Comparison of ENCODE assay signal across 12 mouse cellular contexts in genomic region chr2:144299749-144300669, GRCm38 (mm10). TPM values are rescaled to one million over a fixed set of nuclear protein-coding genes. Genes with fewer than 3 reads are reported as not detected.
A peak's percentile ranks its signal among the peaks of the same experiment; 100 is the strongest.
DNase-seq lines count a peak whose midpoint lies in the region; TF ChIP-seq lines count a peak whose summit lies in the region.
"Had no signal": no experiment of that assay in that cellular context is flagged by ENCODE, and none has a peak within 500 bp of the region (broad histone marks: within the 10 kb centered on the region; RNA-seq: fewer than 3 reads in every experiment).

No protein-coding gene starts in this region.

- peak; percentile 19 for DNase-seq in kidney, adult 9 months
- no peak for DNase-seq in kidney, postnatal 25 days
- DNase-seq in CD4-positive helper T cell, adult 2 months (ENCODE audit: low read depth, low spot score), result peak; percentile 47
- peak; percentile 28 for DNase-seq in lung, postnatal 14 days
- no peak for DNase-seq in c-Kit-positive CD71-positive TER-119-positive erythroid progenitor cells, embryonic 14.5 days (ENCODE audit: low spot score)
- DNase-seq in right cerebral cortex, postnatal 36 days (ENCODE audit: low spot score in 2 of 2), result no peak
- DNase-seq in gastrocnemius, postnatal 10 days, result no peak
- DNase-seq: cerebellum, adult 11 months; heart, postnatal 36 days had no signal

- peaks cover 26% of the 10 kb centered on the region for H3K4me1 ChIP-seq in bone marrow macrophage, adult 2 months (ENCODE audit: control insufficient read depth, insufficient read depth, low read length)
- H3K4me1 ChIP-seq: limb, embryonic 12.5 days had no signal

- no peak for TF ChIP-seq POLR2A in bone marrow macrophage, adult 2 months (IDR thresholded peaks at IDR 0.05; ENCODE audit: borderline replicate concordance, low read depth, low read length)

- no peak for TF ChIP-seq CTCF in bone marrow macrophage, adult 2 months (IDR thresholded peaks at IDR 0.05; ENCODE audit: low read depth, low read length)

- peak overlapping the region; percentile 88 for H3K27ac ChIP-seq in bone marrow macrophage, adult 2 months (ENCODE audit: insufficient read depth, low read depth, low read length)
- H3K27ac ChIP-seq: limb, embryonic 12.5 days had no signal

- H3K4me3 ChIP-seq in bone marrow macrophage, adult 2 months (ENCODE audit: insufficient read depth, low read length), result peak overlapping the region; percentile 3
- H3K4me3 ChIP-seq: limb, embryonic 12.5 days had no signal

RNA-seq across cellular contexts. Expression of gene Snx5, which starts 29.3 kb away (rescaled TPM):
- polyA plus RNA-seq in bone marrow macrophage, adult 2 months (2012; ENCODE audit: insufficient read depth, insufficient read length, missing spikeins), result 867 and 1,049 TPM in 2 replicates
- total RNA-seq in gastrocnemius, postnatal 10 days (2021), result 10 to 100 TPM; 64.5 to 79.8 TPM

RNA-seq across cellular contexts. Expression of gene Mgme1, which starts 29.5 kb away (rescaled TPM):
- 12.2 and 13.2 TPM in 2 replicates for polyA plus RNA-seq in bone marrow macrophage, adult 2 months (2012; ENCODE audit: insufficient read depth, insufficient read length, missing spikeins)
- 1 to 10 TPM; 5.9 to 6.3 TPM for total RNA-seq in gastrocnemius, postnatal 10 days (2021)

RNA-seq across cellular contexts. Expression of gene Ovol2, which starts 31.9 kb away (rescaled TPM):
- polyA plus RNA-seq in bone marrow macrophage, adult 2 months (2012; ENCODE audit: insufficient read depth, insufficient read length, missing spikeins), result not detected in 2 replicates
- total RNA-seq in gastrocnemius, postnatal 10 days (2021), result not detected
- total RNA-seq: heart, postnatal 36 days; midbrain, postnatal 0 days had no signal
- polyA plus RNA-seq: midbrain, postnatal 0 days had no signal

Comparison
In these comparisons a context has a peak if more than half of its experiments do, and no peak if none do; other contexts are left out.
1. DNase-seq: peak in kidney, adult 9 months (single experiment), CD4-positive helper T cell, adult 2 months (single experiment) and lung, postnatal 14 days (single experiment); none in kidney, postnatal 25 days (0 of 2), c-Kit-positive CD71-positive TER-119-positive erythroid progenitor cells, embryonic 14.5 days (single experiment), right cerebral cortex, postnatal 36 days (0 of 2) and gastrocnemius, postnatal 10 days (single experiment).